Mouse (Mus musculus) erythroblast, embryonic 14.5 days (primary cell): ENCODE measurements around the gene Katna1.

ENCODE experiments used
- GATA1 ChIP-seq: IDR thresholded peaks from 2 replicates; pipeline ENCODE4 v1.6.1; 2012; ENCODE audit warnings: low read length, inconsistent platforms, mixed read lengths
- TAL1 ChIP-seq: IDR thresholded peaks from 3 replicates; pipeline ENCODE4 v1.6.1; 2012; ENCODE audit warnings: low read length, inconsistent platforms, mixed read lengths

DNA sequence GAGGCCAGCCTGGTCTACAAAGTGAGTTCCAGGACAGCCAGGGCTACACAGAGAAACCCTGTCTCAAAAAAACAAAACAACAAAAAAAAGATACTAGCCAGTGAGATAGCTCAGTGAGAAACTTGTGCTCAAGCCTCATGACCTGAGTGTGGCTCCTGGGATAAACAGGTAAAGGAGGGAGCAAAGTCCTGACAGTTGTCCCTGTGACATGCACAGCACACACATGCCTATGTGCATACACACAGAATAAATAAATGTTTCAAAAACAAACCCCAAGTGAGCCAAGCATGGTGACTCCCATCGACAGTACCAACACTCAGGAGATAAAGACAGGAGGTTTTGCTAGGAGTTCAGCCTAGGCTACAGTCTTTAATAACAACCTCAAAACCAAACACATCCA lies 47.0 kb downstream of the Katna1 start:
- TF ChIP-seq GATA1 (no peak), TAL1 (no peak)
